Mouse (Mus musculus): Measurements from ENCODE around the gene Ift81. TPM values are rescaled to one million over a fixed set of nuclear protein-coding genes. Genes with fewer than 3 reads are reported as not detected.

Gene Ift81
- polyA plus RNA-seq, 1 experiment from 2014 or later: 59.8 TPM

DNA sequence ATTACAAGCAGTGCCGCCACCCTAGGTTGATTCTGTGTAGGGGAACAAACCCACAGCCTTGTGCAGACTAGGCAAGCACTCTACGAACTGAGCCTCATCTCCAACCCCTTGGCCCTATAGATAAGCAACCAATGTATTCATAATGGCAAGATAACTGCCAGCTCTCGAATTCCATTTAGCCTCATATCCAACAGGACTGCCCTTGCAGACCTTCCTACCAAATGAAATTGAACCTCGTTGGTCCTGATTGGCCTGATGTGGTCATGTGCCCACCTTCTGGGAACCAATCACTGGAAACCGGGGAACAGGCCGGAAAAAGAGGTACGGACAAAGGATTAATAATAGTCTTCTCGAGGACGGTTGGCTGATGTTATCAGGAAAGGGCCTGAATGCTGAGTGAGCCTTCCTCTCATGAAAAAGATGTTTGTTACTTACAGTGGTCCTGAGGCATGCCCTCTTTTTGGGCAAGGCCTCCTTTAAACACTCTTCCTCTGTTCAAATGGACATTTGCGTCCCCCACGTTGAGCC, 10.7 kb upstream of the Ift81 start:
- Histone ChIP-seq H3K9ac (replicated peaks) (no peak overlapping the region), H3K9me3 (no peaks in the 10 kb centered on the region), H3K27me3 (no peaks in the 10 kb centered on the region), H3K27ac (replicated peaks) (no peak overlapping the region), H3K4me2 (replicated peaks) (no peak overlapping the region), H3K36me3 (no peaks in the 10 kb centered on the region), H3K4me1 (peaks cover 4% of the 10 kb centered on the region; the same call in 1 of the 2 replicates), H3K4me3 (no peak overlapping the region)
- WGBS: 87% methylated on average over 11 of the region's 11 CpGs
- ATAC-seq (ENCODE audit: low FRiP score, low read depth): no peak

DNA sequence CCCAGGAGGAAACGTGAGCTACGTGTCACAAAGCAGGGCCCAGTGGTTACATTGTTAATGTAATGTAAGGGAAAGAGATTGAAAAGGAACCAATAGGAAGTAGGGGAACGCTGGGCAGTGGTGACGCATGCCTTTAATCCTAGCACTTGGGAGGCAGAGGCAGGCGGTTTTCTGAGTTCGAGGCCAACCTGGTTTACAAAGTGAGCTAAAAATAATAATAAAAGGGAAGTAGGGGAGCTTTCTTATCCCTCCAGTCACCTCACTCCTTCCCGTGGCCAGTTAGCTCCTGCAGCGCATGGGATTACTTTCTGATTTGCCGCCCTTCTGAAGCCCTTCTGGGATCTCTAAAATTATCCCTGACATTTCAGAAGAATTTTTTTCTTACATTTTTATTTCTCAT, 9.5 kb upstream of the Ift81 start:
- H3K9ac ChIP-seq (replicated peaks): no peak overlapping the region
- H3K9me3 ChIP-seq: no peaks in the 10 kb centered on the region
- peaks cover 4% of the 10 kb centered on the region; the same call in 1 of the 2 replicates for H3K4me1 ChIP-seq
- H3K4me3 ChIP-seq: no peak overlapping the region
- H3K36me3 ChIP-seq: no peaks in the 10 kb centered on the region
- WGBS: 84% methylated on average over 9 of the region's 9 CpGs
- no peak for ATAC-seq (ENCODE audit: low FRiP score, low read depth)
- no peaks in the 10 kb centered on the region for H3K27me3 ChIP-seq
- no peak overlapping the region for H3K4me2 ChIP-seq (replicated peaks)
- H3K27ac ChIP-seq (replicated peaks): no peak overlapping the region

DNA sequence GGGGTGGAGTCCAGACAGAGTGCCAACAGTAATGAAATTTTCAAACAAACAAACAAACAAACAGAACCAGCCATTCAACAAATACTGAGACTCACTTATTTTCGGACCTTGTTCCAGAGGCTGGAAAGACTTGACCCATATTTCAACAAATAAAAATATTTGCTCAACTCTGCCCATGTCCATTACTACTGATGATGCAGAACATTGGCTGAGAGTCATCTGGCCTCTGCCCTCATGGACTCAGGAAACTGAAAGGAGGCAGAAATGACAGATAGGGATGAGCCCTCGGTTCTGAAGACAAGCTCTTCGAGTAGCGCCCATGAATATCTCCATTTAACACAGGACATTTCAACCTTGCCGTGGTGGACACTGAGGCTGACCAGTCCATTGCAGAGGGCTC, 8.2 kb upstream of the Ift81 start:
- Histone ChIP-seq H3K27ac (replicated peaks) (no peak overlapping the region), H3K4me3 (no peak overlapping the region), H3K36me3 (no peaks in the 10 kb centered on the region), H3K4me1 (peaks cover 4% of the 10 kb centered on the region; the same call in 1 of the 2 replicates), H3K4me2 (replicated peaks) (no peak overlapping the region), H3K9ac (replicated peaks) (no peak overlapping the region), H3K9me3 (no peaks in the 10 kb centered on the region), H3K27me3 (no peaks in the 10 kb centered on the region)
- no peak for ATAC-seq (ENCODE audit: low FRiP score, low read depth)
- WGBS: 90% methylated on average over 5 of the region's 5 CpGs

DNA sequence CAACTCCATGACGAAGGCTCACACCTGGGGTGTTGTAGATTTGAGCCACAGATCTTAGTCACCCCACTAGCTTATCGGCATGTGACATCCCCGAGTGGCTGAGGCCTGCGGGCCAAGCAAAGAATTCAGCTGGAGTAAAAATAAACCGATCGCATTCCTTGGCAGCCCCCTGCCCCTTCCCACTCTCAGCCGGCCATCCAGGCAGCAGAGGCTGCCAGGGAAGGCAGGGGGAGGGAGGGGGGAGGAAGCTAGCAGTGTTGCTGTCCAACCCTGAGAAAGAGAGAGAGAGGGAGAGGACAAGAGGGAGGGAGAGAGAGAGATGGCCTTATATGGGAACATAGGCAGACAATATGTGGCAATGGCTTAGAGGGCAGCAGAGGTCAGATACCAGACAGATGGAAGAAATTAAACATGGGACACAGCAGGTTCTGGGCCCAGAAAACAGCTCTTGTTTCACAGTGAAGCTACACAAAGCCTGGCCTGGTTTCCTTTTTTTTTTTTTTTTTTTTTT, 7.1 kb upstream of the Ift81 start:
- Histone ChIP-seq H3K27ac (replicated peaks) (no peak overlapping the region; the same call in 1 of the 2 replicates), H3K9ac (replicated peaks) (0 out of 2 replicates have a peak overlapping the region, but pooled peaks have one; percentile 15), H3K9me3 (no peaks in the 10 kb centered on the region), H3K4me1 (peaks cover 4% of the 10 kb centered on the region; the same call in 1 of the 2 replicates), H3K36me3 (no peaks in the 10 kb centered on the region), H3K4me2 (replicated peaks) (no peak overlapping the region), H3K27me3 (no peaks in the 10 kb centered on the region), H3K4me3 (no peak overlapping the region)
- WGBS: 40% methylated on average over 7 of the region's 7 CpGs
- ATAC-seq (ENCODE audit: low FRiP score, low read depth): no peak

DNA sequence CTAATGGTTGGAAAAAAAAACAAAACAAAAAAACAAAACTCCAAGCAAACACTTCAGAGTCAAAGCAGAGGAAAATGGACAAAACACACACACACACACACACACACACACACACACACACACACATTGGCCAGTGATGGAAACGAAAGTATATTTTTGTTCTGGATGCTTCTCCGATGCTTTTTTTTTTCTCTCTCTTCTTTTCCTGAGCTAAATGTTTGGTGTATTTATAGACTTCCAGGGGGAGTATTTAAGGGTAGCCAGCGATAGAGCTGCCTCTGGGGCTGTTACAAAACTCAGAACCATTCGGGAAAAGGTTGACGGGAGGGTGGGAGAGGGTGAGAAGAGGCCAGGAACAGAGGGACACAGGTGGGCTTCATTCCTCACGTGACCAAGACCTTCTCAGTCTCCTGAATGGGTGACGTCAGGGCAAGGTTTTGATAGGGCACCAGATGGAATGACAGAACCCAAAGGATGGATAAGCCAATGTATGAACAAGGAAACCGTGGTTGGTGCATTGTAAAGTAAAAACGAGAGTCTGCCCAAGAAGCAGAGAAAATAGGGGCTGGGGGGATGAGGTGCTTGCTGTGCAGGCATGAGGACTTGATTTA, 5.5 kb upstream of the Ift81 start:
- Histone ChIP-seq H3K9me3 (no peaks in the 10 kb centered on the region), H3K27me3 (no peaks in the 10 kb centered on the region), H3K4me3 (no peak overlapping the region), H3K27ac (replicated peaks) (no peak overlapping the region), H3K36me3 (no peaks in the 10 kb centered on the region), H3K4me2 (replicated peaks) (no peak overlapping the region), H3K4me1 (peaks cover 4% of the 10 kb centered on the region; the same call in 1 of the 2 replicates), H3K9ac (replicated peaks) (no peak overlapping the region)
- ATAC-seq (ENCODE audit: low FRiP score, low read depth): no peak
- WGBS: 88% methylated on average over 9 of the region's 9 CpGs

DNA sequence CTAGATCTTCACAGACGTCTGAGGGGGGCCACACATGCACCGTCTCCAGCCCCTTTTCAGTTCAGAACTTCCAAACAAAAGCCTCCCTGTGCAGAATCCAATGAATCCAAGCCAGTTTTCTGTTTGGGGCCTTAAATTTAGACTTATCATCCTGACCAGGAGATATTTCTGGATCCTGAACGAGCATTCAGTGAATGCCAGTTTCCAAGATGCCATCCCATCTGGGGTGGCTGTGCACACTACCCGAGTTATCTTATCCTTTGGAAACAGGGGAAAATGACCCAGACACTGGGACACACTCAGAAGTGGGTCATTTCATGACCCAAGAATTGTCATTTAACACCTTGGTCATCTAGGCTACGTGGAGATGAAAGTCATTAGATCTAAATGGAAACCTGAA, 3.4 kb upstream of the Ift81 start:
- Histone ChIP-seq H3K4me3 (no peak overlapping the region), H3K27ac (replicated peaks) (no peak overlapping the region), H3K4me1 (peaks cover 17% of the 10 kb centered on the region; the same call in 1 of the 2 replicates), H3K4me2 (replicated peaks) (no peak overlapping the region), H3K27me3 (no peaks in the 10 kb centered on the region), H3K9ac (replicated peaks) (no peak overlapping the region), H3K36me3 (no peaks in the 10 kb centered on the region), H3K9me3 (no peaks in the 10 kb centered on the region)
- WGBS: 84% methylated on average over 5 of the region's 5 CpGs
- no peak for ATAC-seq (ENCODE audit: low FRiP score, low read depth)

DNA sequence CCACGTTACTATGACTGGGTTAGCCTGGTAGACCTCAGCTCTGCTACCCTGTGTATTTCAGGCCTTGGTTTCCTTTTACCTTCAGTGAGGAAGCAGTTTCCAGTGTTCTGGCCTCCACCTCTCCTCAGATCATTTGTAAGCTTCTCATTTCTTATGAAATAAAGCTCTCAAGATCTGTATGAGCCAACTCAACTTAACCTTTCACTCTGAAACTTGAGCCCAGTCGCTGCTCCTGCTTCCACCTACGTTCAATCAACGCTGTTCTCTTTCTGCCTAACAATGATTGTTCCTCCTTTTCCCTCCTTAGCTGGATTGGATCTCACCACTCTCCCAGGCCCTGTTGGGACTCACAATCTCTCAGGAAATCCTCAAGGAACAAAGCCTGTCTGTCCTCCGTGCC, 2.7 kb downstream of the Ift81 start:
- Histone ChIP-seq H3K4me2 (replicated peaks) (no peak overlapping the region), H3K4me1 (peaks cover 16% of the 10 kb centered on the region; the same call in 1 of the 2 replicates), H3K9me3 (no peaks in the 10 kb centered on the region), H3K4me3 (no peak overlapping the region), H3K9ac (replicated peaks) (no peak overlapping the region), H3K36me3 (peaks cover 20% of the 10 kb centered on the region), H3K27me3 (no peaks in the 10 kb centered on the region), H3K27ac (replicated peaks) (no peak overlapping the region)
- ATAC-seq (ENCODE audit: low FRiP score, low read depth): no peak
- 78% methylated on average over 5 of the region's 5 CpGs for WGBS

DNA sequence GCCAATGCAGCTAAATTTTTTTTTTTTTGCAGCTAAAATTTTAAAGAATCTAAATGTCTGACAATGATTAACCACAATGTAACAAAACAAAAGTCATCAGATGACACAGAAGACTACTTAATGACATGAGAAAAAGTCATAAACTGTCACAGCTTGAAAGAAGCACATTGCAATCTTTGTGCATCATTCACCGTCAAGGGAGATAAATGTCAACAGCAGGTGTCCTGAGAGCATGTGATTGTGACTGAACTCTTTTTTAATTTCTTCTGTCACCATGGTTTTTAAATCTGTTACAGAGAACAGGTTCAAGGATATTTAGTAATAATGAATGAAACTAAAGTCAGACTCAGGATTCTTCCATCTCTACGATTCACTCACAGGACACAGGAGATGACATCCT, 9.4 kb downstream of the Ift81 start:
- no peak overlapping the region for H3K4me2 ChIP-seq (replicated peaks)
- no peaks in the 10 kb centered on the region for H3K9me3 ChIP-seq
- no peak overlapping the region for H3K9ac ChIP-seq (replicated peaks)
- no peaks in the 10 kb centered on the region for H3K27me3 ChIP-seq
- H3K4me3 ChIP-seq: no peak overlapping the region
- no peak overlapping the region for H3K27ac ChIP-seq (replicated peaks)
- 80% methylated on average over 2 of the region's 2 CpGs for WGBS
- ATAC-seq (ENCODE audit: low FRiP score, low read depth): no peak
- H3K36me3 ChIP-seq: peaks cover 62% of the 10 kb centered on the region
- H3K4me1 ChIP-seq: no peaks in the 10 kb centered on the region

DNA sequence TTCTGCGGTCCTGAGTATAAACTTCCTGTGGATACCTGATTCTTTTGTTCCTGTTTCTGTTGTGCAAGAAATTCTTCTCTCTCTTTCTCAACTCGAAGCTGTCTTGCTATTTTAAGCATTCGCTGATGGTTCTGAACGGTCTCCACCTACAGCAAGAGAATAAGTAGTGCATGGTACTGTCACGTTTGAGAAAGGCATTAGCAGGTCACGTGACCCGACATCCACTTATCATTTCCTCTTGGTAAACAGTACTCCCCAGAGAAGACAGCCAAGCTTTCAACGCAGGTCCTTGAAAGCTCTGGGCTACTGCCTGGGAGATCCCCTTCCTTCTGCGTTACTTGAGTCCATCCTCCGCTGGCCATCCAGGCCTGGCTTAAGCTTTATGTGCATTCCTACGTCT, 12.1 kb downstream of the Ift81 start:
- H3K27me3 ChIP-seq: no peaks in the 10 kb centered on the region
- H3K36me3 ChIP-seq: peaks cover 73% of the 10 kb centered on the region
- no peak overlapping the region for H3K27ac ChIP-seq (replicated peaks)
- no peaks in the 10 kb centered on the region for H3K9me3 ChIP-seq
- H3K4me1 ChIP-seq: no peaks in the 10 kb centered on the region
- H3K4me2 ChIP-seq (replicated peaks): no peak overlapping the region
- no peak for ATAC-seq (ENCODE audit: low FRiP score, low read depth)
- WGBS: 86% methylated on average over 11 of the region's 11 CpGs
- no peak overlapping the region for H3K9ac ChIP-seq (replicated peaks)
- H3K4me3 ChIP-seq: no peak overlapping the region

DNA sequence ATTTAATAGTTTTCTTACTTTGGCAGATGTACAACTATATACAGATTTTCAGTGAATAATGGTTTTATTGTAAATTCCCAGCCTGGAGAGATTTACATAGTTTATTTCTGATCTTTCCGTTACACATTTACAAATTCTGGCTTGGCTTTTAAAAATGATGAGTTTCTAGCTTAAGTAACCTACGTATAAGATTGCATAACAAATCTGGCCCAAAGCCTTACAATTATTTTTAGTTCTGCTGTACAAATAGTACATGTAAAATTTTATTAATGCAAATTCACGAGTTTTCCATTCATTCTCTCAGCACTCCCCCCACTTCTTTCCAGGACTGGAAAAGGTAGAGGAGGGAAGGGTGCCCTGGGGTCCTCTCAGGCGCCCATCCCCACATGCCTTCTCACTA, 18.8 kb downstream of the Ift81 start:
- ATAC-seq (ENCODE audit: low FRiP score, low read depth): no peak
- Histone ChIP-seq H3K4me1 (no peaks in the 10 kb centered on the region), H3K9me3 (no peaks in the 10 kb centered on the region), H3K27me3 (no peaks in the 10 kb centered on the region), H3K36me3 (peaks cover 63% of the 10 kb centered on the region), H3K4me2 (replicated peaks) (no peak overlapping the region), H3K9ac (replicated peaks) (no peak overlapping the region), H3K4me3 (no peak overlapping the region), H3K27ac (replicated peaks) (no peak overlapping the region)
- WGBS: 92% methylated on average over 4 of the region's 4 CpGs

DNA sequence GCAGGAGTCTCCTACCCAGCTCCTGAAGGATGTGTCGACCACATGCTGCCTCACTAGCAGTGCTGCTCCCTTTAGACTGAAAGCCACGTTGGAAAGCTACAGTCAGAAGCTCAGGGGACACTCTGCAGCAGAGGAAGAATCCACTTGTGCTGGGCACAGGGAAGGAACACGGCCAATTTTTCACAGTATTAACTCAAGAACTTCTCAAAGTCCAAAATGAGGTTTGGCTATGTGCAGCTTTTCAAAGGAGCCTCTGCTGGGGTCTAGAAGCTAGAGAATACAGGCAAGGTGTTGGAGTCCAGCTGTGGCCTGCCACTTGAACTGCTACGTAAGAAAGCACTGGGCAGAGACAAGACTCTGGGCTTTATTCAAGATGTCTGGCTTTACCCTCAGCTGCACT, 24.4 kb downstream of the Ift81 start:
- Histone ChIP-seq H3K9me3 (no peaks in the 10 kb centered on the region), H3K4me2 (replicated peaks) (no peak overlapping the region), H3K4me1 (no peaks in the 10 kb centered on the region), H3K9ac (replicated peaks) (no peak overlapping the region), H3K4me3 (no peak overlapping the region), H3K27me3 (no peaks in the 10 kb centered on the region), H3K36me3 (peaks cover 35% of the 10 kb centered on the region), H3K27ac (replicated peaks) (no peak overlapping the region)
- no peak for ATAC-seq (ENCODE audit: low FRiP score, low read depth)
- WGBS: 92% methylated on average over 4 of the region's 4 CpGs

DNA sequence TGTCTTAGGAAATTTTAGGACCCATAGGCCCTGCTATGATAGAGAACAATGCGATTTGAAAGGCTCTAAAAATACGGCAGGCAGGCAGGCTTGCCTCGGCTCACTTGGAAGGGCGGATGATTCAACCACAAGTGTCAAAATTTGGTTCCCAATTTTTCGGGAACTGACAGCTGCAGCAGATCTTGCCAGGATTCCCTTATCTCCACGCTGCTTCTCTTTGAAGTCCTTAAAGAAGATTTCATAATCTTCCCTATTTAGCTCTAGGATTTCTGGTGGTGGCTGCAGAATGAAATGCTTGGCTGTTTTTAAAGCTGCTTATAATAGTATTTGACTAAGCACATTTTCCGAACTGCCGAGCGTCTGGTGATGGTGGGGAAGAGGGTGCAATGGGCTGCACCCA, 28.8 kb downstream of the Ift81 start:
- WGBS: 82% methylated on average over 9 of the region's 9 CpGs
- no peak overlapping the region for H3K27ac ChIP-seq (replicated peaks)
- H3K9me3 ChIP-seq: no peaks in the 10 kb centered on the region
- no peak overlapping the region for H3K4me2 ChIP-seq (replicated peaks)
- H3K4me1 ChIP-seq: no peaks in the 10 kb centered on the region
- H3K27me3 ChIP-seq: no peaks in the 10 kb centered on the region
- no peak for ATAC-seq (ENCODE audit: low FRiP score, low read depth)
- peaks cover 21% of the 10 kb centered on the region for H3K36me3 ChIP-seq
- H3K9ac ChIP-seq (replicated peaks): no peak overlapping the region
- H3K4me3 ChIP-seq: no peak overlapping the region
